Mouse (Mus musculus) ES-E14 (cell line): Measurements from ENCODE around the gene Sv2b.

Source experiments
- CHD2 ChIP-seq: IDR thresholded peaks from 2 replicates; pipeline ENCODE4 v1.6.1; 2014; ENCODE audit warnings: mild to moderate bottlenecking, low read depth, low read length, inconsistent platforms
- HCFC1 ChIP-seq: IDR thresholded peaks from 2 replicates; pipeline ENCODE4 v1.6.1; 2012; ENCODE audit warnings: low read length, inconsistent platforms, borderline replicate concordance; ENCODE audit not compliant: insufficient read depth
- ZC3H11A ChIP-seq: IDR thresholded peaks from 2 replicates; pipeline ENCODE4 v1.6.1; 2012; ENCODE audit warnings: low read depth, mild to moderate bottlenecking, inconsistent platforms, low read length, borderline replicate concordance
- ZNF384 ChIP-seq: IDR thresholded peaks from 2 replicates; pipeline ENCODE4 v1.6.1; 2012; ENCODE audit warnings: low read depth, low read length, inconsistent platforms

DNA sequence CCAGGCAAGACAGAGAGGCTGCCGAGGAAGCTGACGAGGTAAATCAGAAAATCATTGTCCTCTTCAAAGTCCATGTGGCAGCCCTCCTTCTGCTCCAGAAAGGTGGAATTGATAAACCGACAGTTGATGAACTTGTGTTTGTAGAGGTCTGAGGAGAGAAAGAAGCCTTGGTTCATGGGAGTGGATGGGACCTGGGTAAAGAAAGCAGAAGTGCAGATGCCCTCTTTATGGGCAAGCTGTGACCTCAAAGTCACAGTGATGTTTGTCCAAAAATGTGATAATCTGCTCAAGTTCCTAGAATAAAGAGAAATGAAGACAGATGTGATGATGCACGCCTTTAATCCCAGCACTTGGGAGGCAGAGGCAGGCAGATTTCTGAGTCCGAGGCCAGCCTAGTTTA is 185.0 kb downstream of the Sv2b start:
- TF ChIP-seq ZC3H11A = no peak
- TF ChIP-seq CHD2 = no peak
- no peak for TF ChIP-seq HCFC1
- TF ChIP-seq ZNF384 = no peak
